Mouse (Mus musculus) mouse embryonic stem cell (cell line): ENCODE data around the gene Flt3.

Source experiments
- in situ Hi-C, 2 experiments: fragments of 300-500 bp; cut with MboI; formaldehyde crosslinking; loops; 1 replicate in 1 of 2; 3 replicates in 1 of 2; pipeline ENCODE4 v1.14.3; 2019 to 2020; ENCODE audit warnings: low sequenced_read_pairs in 2 of 2, low pct_unique_long_range_greater_than_20kb in 1 of 2, mixed read lengths in 1 of 2; ENCODE audit not compliant: unreplicated experiment in 1 of 2

Flt3 gene

DNA sequence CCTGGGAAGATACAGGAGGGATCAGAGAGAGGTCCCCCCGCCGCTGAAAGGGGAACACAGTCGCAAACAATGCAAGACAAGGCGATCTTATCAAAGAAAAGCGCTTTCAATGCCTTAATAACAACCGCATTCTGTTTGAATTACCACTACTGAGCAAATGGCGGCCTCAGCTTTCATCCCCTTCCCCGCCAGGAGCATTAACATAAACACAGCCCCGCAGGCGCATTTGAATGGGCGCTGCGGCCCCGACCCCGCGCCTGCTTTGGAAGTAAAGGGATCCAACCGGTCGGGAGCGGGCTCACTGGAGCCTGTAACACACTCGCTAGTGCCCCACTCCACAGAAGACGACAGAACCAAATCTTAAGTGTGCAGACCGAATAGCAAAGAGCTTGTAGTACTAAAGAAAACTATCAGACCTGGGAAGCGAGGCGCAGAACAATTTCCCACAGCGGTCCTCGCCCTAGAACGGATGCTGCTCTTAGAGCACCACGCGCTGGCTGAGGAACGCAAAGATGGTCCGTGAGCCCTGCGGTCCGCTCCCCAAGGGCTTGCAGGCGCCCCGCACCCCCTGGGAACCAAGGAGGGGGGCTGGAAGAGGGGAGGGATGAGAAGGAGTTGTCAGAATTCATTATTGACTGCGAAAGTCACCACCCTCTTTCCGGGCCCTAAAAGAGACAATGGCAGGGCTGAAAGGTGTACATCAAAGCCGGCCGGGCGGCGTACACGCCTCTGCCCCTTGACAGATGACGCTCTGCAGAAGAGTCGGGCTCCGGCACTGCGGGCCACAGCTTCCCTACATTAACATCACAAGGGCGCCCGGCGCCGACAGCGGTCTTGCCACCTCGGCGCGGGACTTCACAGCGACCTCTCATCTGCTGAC is 95.8 kb downstream of the Flt3 start:
- in situ Hi-C loops = loop anchor here (10.0 to 25.0 kb wide), 2 partner anchors 110 to 617 kb away; no protein-coding TSS in a partner anchor

- in situ Hi-C loops = loop anchor here (10.0 to 25.0 kb wide), 2 partner anchors 108 to 616 kb away; no protein-coding TSS in a partner anchor
Observed at GRCm38 (mm10) chr5:147302746-147303400, 97.4 kb downstream of the Flt3 start.

- in situ Hi-C loops = loop anchor here (10.0 to 25.0 kb wide), 2 partner anchors 107 to 615 kb away; no protein-coding TSS in a partner anchor
Observed at GRCm38 (mm10) chr5:147302141-147302540, 98.1 kb downstream of the Flt3 start.

GRCm38 (mm10) chr5:147301781-147302070 is 98.6 kb downstream of the Flt3 start:
- in situ Hi-C loops = loop anchor here (10.0 to 25.0 kb wide), 2 partner anchors 107 to 614 kb away; no protein-coding TSS in a partner anchor

- in situ Hi-C loops = loop anchor here (10.0 to 25.0 kb wide), 2 partner anchors 106 to 614 kb away; no protein-coding TSS in a partner anchor
Observed at GRCm38 (mm10) chr5:147300917-147301780, 99.1 kb downstream of the Flt3 start.

GRCm38 (mm10) chr5:147300001-147300363 is 100.3 kb downstream of the Flt3 start:
- in situ Hi-C loops = loop anchor here (10.0 to 25.0 kb wide), 2 partner anchors 105 to 613 kb away; no protein-coding TSS in a partner anchor

- in situ Hi-C loops = loop anchor here in 1 of 2 experiments (25.0 kb wide), 1 partner anchor 612 kb away; no protein-coding TSS in a partner anchor
Observed at GRCm38 (mm10) chr5:147299255-147300000, 100.9 kb downstream of the Flt3 start.

GRCm38 (mm10) chr5:147297249-147297648 is 103.0 kb downstream of the Flt3 start:
- in situ Hi-C loops = loop anchor here in 1 of 2 experiments (25.0 kb wide), 1 partner anchor 610 kb away; no protein-coding TSS in a partner anchor

DNA sequence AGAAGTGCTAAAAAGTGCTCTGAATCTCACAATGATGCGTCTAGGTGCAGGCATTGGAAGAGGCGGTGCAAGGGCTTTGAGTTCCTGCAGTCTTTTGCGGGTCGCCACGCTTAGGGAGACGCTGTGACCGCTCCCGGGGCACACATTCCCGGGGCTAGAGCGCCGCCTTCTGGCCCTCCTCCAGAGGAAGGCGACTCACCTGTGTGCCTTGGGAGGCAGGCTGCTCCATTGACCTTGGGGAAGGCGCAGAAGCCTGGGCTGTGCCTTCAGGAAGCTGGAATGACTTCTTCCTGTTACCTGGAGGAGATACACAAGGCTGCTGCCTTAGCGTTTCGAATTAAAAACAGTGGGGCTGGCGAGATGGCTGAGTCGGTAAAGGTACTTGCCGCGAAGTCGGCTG is 106.2 kb downstream of the Flt3 start:
- in situ Hi-C loops = loop anchor here in 1 of 2 experiments (25.0 kb wide), 1 partner anchor 607 kb away; no protein-coding TSS in a partner anchor

- in situ Hi-C loops = loop anchor here in 1 of 2 experiments (25.0 kb wide), 1 partner anchor 606 kb away; no protein-coding TSS in a partner anchor
Observed at GRCm38 (mm10) chr5:147293127-147293910, 107.0 kb downstream of the Flt3 start.

DNA sequence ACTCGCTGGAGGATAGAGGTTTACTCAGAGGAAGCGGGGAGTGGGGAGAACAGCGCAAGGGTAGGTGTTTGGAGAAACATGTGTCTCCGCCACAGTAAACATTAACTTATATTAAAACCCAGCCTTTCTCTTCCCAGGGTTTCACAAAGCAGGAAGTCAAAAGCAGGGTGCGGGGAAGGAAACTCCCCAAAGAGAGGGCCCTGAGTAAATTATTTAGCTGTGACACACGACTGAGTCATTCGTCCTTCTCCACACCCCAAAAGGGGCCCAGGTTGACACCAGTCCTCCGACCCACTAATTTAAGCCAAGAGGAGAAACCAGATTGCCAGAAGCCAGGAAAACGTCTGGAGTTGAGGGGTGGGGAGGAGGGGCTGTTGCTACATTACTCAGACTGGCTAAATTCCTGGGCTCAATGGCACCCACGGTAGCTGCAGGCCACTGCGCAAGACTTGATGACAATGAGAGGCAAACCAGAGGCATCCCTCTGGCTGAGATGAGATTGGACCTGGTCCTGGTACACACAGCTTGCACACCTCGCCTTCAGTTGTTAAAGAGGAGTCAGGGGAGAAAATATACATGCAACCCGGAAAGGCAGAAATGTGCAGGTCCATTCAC is 107.7 kb downstream of the Flt3 start:
- in situ Hi-C loops = loop anchor here in 1 of 2 experiments (25.0 kb wide), 1 partner anchor 605 kb away; no protein-coding TSS in a partner anchor

DNA sequence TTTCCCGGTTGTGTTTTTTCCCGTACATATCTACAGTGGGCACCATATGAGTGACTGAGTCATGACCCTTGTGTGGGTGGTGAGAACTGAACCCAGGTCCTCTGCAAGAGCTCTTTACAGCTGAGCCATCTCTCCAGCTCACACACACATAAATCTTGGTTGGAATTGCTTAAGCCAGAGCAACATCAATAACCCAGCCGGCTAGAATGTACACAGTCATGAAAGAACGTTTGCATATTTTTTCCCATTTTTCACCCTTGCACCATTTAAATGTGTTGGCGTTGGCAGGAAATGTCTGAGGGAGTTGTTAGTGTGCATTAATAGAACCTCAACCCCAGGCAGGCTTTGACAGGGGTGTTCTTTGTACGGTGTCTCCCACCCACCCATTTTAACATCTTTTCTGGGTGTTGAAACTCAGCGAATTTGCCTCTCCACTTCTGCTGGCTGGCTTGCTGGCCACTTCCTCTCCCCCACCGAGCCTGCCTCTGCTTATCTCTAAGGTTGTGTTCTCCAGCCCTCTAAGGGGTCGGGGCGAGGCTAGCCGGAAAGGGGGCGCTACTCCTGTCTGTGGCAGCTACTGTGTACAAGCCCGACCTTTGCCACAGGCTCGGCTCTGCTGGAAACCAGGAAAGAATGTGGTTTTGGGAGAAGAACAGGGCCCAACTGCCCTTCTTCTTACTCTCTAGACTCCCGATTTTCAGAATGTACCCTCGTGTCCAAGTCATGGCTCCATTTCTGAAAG is 108.4 kb downstream of the Flt3 start:
- in situ Hi-C loops = loop anchor here in 1 of 2 experiments (25.0 kb wide), 1 partner anchor 605 kb away; no protein-coding TSS in a partner anchor

- in situ Hi-C loops = loop anchor here in 1 of 2 experiments (25.0 kb wide), 1 partner anchor 597 kb away; no protein-coding TSS in a partner anchor
Observed at GRCm38 (mm10) chr5:147284365-147284764, 115.9 kb downstream of the Flt3 start.
